Mouse (Mus musculus) cerebellum, adult 2 months (tissue): ENCODE measurements at regions not wholly inside any gene's neighbourhood (a gene's known extent, or its start where the extent isn't known, plus 50 kb on each side); places are given as distances from the start of the nearest gene placed in this dataset.

Experiments used
- CTCF ChIP-seq: fragments of 200-500 bp; IDR thresholded peaks from 2 replicates; pipeline ENCODE4 v1.5.1; 2011; ENCODE audit warnings: low read depth, mild to moderate bottlenecking, control low read depth, low read length, moderate library complexity, borderline replicate concordance; ENCODE audit not compliant: insufficient read depth
- POLR2A ChIP-seq: fragments of 200-500 bp; IDR thresholded peaks from 2 replicates; pipeline ENCODE4 v1.6.1; 2011; ENCODE audit warnings: low read length, control low read depth, borderline replicate concordance; ENCODE audit not compliant: insufficient read depth

GRCm38 (mm10) chr5:118857001-118857400 is 296.5 kb downstream of the Med13l start:
- TF ChIP-seq CTCF = no peak
- TF ChIP-seq POLR2A = no peak
